Mouse (Mus musculus): ENCODE results near the gene Spen.

Spen gene

DNA sequence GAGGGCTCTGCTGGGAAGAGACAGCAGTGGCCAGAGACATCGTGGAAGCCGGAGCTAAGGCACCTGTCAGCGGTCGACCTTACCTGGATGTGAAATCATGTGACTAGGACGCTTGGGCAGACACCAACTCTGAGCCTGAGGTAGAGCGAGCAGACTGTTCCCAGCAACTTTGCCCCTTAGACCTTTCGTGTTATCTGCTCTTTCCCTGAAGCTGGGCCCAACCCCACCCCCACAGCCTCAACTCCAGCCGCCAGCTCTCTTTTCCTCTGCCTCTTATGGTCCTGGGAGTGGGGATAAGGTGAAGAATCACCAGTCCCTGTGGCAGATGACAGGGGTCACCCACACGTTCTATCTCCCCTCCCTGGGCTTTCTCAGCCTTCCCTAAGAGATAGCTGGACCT, 117.5 kb downstream of the Spen start:
- no peak for DNase-seq (ENCODE audit: low read depth, low spot score)

DNA sequence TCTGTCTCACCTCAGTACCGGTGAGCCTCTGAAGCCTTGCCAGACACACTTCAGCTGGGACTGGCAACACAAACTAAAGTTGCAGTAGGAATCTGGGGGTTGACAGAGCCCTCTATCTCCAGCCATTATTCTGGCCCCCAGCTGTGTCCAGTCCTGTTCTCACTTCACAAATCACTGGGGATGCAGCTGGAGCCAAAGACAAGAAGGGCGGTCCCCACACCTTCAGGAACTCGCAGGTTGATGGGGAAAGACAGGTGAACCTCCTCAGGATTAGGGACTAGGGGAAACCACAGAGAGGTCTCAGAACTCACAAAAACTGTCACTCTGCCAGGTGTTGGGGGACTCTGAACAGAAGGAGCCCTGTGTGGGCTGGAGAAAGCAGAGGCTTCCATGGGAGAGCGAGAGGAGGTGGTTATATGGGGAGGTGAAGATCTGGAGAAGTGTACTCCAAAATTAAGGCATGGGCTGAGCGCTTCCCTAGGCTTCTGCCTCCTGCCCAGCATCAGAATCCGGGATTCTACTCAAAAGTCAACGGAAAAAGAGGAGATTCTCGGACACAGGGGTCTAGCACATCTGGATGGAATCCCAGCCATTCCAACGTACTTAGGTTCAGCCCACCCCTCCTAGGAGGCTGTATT, 118.1 kb downstream of the Spen start, which contains the start of gene Hspb7:
Hspb7 (plus strand) TSS at position 588 of the 638 bp plus-strand sequence.
- DNase-seq (ENCODE audit: low read depth, low spot score): no peak

DNA sequence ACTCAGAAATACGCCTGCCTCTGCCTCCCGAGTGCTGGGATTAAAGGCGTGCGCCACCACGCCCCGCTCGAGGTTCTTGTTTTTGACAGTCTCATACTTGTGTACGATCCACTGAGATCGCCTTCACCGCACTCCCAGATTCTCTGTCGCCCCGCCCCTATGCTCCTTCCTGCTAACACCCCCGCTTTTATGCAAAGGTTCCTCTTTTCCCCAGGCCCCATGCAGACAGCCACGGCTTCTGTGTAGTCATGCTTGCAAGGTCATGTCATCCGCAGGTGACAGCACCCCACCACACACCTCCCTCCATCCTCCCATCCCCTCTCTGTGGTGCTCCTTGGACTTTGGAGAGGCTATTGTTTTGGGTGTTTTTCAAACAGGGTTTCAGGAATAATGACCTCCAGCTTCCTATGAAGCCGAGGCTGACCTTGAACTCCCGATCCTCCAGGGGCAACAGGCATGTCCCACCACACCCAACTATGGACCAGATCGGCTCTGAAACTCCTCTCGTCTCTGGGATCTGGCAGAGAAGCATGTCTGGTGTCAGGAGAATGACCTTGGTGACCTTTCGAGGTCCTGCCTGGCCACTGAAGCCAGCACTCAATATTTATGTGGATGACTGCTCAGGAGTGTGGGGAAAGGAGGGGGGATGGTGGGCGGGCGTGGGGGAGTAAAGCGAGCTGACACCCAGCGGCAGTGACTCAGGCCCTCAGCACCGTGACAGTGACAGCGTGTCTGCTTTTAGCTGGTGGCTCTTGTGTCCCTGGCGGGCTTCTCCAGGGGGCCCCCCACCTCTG, 118.8 kb downstream of the Spen start:
- DNase-seq (ENCODE audit: low read depth, low spot score): no peak

Data from telencephalon, adult 2 months (tissue).